Mouse (Mus musculus) retina, postnatal 1 day (tissue): ENCODE measurements around the gene Prrx2.

Experiments
- DNase-seq: peaks from one replicate; pipeline ENCODE4 v3.0.0-alpha.2; 2012

Gene Prrx2

GRCm38 (mm10) chr2:30823385-30824153 is 11.2 kb upstream of the Prrx2 start:
- peak; percentile 47 for DNase-seq

- peak; percentile 51 for DNase-seq
Measured at GRCm38 (mm10) chr2:30826825-30827748, 7.7 kb upstream of the Prrx2 start.

GRCm38 (mm10) chr2:30827749-30828475 is 6.9 kb upstream of the Prrx2 start:
- peak; percentile 96 for DNase-seq

- peak; percentile 54 for DNase-seq
Measured at GRCm38 (mm10) chr2:30829315-30829714, 5.5 kb upstream of the Prrx2 start.

- DNase-seq: no peak
Measured at GRCm38 (mm10) chr2:30830283-30830795, 4.4 kb upstream of the Prrx2 start, which contains the start of gene Asb6. Asb6 (minus strand) TSS chr2:30830333.

GRCm38 (mm10) chr2:30833644-30834043 is 1.1 kb upstream of the Prrx2 start:
- DNase-seq: no peak

GRCm38 (mm10) chr2:30836238-30836990 is 1.6 kb downstream of the Prrx2 start:
- peak; percentile 79 for DNase-seq

GRCm38 (mm10) chr2:30842615-30843014 is 7.8 kb downstream of the Prrx2 start:
- DNase-seq: no peak

GRCm38 (mm10) chr2:30845152-30846070 is 10.6 kb downstream of the Prrx2 start:
- DNase-seq: peak; percentile 46

GRCm38 (mm10) chr2:30846236-30846635 is 11.5 kb downstream of the Prrx2 start:
- DNase-seq: no peak

GRCm38 (mm10) chr2:30846723-30847122 is 12.0 kb downstream of the Prrx2 start:
- DNase-seq: no peak

- no peak for DNase-seq
Measured at GRCm38 (mm10) chr2:30848184-30848583, 13.4 kb downstream of the Prrx2 start.

GRCm38 (mm10) chr2:30850581-30850980 is 15.8 kb downstream of the Prrx2 start:
- DNase-seq: no peak

GRCm38 (mm10) chr2:30852771-30853313 is 18.1 kb downstream of the Prrx2 start:
- DNase-seq: peak; percentile 60

- DNase-seq: no peak
Measured at GRCm38 (mm10) chr2:30857076-30857475, 22.3 kb downstream of the Prrx2 start.

GRCm38 (mm10) chr2:30859782-30860181 is 25.0 kb downstream of the Prrx2 start:
- no peak for DNase-seq

GRCm38 (mm10) chr2:30862081-30862480 is 27.3 kb downstream of the Prrx2 start:
- no peak for DNase-seq

- DNase-seq: no peak
Measured at GRCm38 (mm10) chr2:30863574-30863973, 28.8 kb downstream of the Prrx2 start.

- peak; percentile 34 for DNase-seq
Measured at GRCm38 (mm10) chr2:30864968-30865381, 30.2 kb downstream of the Prrx2 start.

- DNase-seq: no peak
Measured at GRCm38 (mm10) chr2:30865426-30865825, 30.7 kb downstream of the Prrx2 start.

- DNase-seq: no peak
Measured at GRCm38 (mm10) chr2:30870863-30871262, 36.1 kb downstream of the Prrx2 start.
